Mouse (Mus musculus) limb, embryonic 14.5 days (tissue): ENCODE data around the gene Rab4b. TPM values are rescaled to one million over a fixed set of nuclear protein-coding genes. Genes with fewer than 3 reads are reported as not detected.
A peak's percentile ranks its signal among the peaks of the same experiment; 100 is the strongest.

Experiments used
- ATAC-seq: fragments of 200-750 bp; cut with Nextera tagmentation; 2 replicates; pipeline ENCODE4 v1.8.0; 2017; ENCODE audit warnings: low read depth, moderate number of reproducible peaks, moderate TSS enrichment; ENCODE audit not compliant: low FRiP score
- DNase-seq: peaks from one replicate; pipeline ENCODE4 v3.0.0-alpha.2; 2015; ENCODE audit warnings: low spot score
- H3K27ac ChIP-seq: fragments of 300-500 bp; sonication (generic); replicated peaks from 2 replicates; pipeline ENCODE4 v1.5.1; 2014; ENCODE audit warnings: low read depth, mild to moderate bottlenecking, low read length, moderate library complexity, mixed read lengths
- H3K27me3 ChIP-seq: fragments of 300-500 bp; sonication (generic); 2 replicates; pipeline ENCODE4 v1.6.1; 2014; ENCODE audit warnings: low read length, mixed read lengths; ENCODE audit not compliant: control insufficient read depth, insufficient read depth
- H3K36me3 ChIP-seq: fragments of 300-500 bp; sonication (generic); 2 replicates; pipeline ENCODE4 v1.6.1; 2014; ENCODE audit warnings: mild to moderate bottlenecking, low read length, moderate library complexity, mixed read lengths; ENCODE audit not compliant: control insufficient read depth, insufficient read depth
- H3K4me1 ChIP-seq: fragments of 300-500 bp; sonication (generic); 2 replicates; pipeline ENCODE4 v1.6.1; 2014; ENCODE audit warnings: antibody characterized with exemption, low read length, mixed read lengths; ENCODE audit not compliant: control insufficient read depth, insufficient read depth
- H3K4me2 ChIP-seq: fragments of 300-500 bp; sonication (generic); replicated peaks from 2 replicates; pipeline ENCODE4 v1.6.1; 2014; ENCODE audit warnings: low read depth, mild to moderate bottlenecking, low read length, moderate library complexity; ENCODE audit not compliant: severe bottlenecking
- H3K4me3 ChIP-seq: fragments of 300-500 bp; sonication (generic); replicated peaks from 2 replicates; pipeline ENCODE4 v1.5.1; 2014; ENCODE audit warnings: low read length
- H3K9ac ChIP-seq: fragments of 300-500 bp; sonication (generic); 2 replicates; pipeline ENCODE4 v1.6.1; 2014; ENCODE audit warnings: mild to moderate bottlenecking, low read depth, low read length, moderate library complexity; ENCODE audit not compliant: severe bottlenecking
- H3K9me3 ChIP-seq: fragments of 300-500 bp; sonication (generic); 2 replicates; pipeline ENCODE4 v1.6.1; 2016; ENCODE audit warnings: low read length; ENCODE audit not compliant: control insufficient read depth
- POLR2A ChIP-seq: fragments of 200-500 bp; IDR thresholded peaks from 2 replicates; pipeline ENCODE4 v1.8.0; 2012; ENCODE audit warnings: inconsistent platforms, mild to moderate bottlenecking, moderate library complexity, borderline replicate concordance; ENCODE audit not compliant: insufficient read depth, insufficient read length; ENCODE audit errors: extremely low read depth
- WGBS: fragments of 180-500 bp; shearing (Covaris S2); extraction: QIAGEN DNeasy Blood & Tissue Kit; methylation state at CpG from one replicate; pipeline ENCODE4 v1.1.7; 2014; 5-methylcytosine and 5-hydroxymethylcytosine counted together
- polyA plus RNA-seq, 2 experiments: library from polyadenylated mRNA; depleted of rRNA in 1 of 2; stranded (reverse) in 1 of 2; unstranded in 1 of 2; fragments of >200 nt; fragmentation: Nextera tagmentation in 1 of 2; extraction: Ambion mirVana in 1 of 2; gene quantifications; 2 replicates each; pipeline versions ENCODE4 v1.2.1 to v1.2.3; 2012 to 2014

The Rab4b gene
- polyA plus RNA-seq, 2 experiments = 61.5 to 78.3 TPM

DNA sequence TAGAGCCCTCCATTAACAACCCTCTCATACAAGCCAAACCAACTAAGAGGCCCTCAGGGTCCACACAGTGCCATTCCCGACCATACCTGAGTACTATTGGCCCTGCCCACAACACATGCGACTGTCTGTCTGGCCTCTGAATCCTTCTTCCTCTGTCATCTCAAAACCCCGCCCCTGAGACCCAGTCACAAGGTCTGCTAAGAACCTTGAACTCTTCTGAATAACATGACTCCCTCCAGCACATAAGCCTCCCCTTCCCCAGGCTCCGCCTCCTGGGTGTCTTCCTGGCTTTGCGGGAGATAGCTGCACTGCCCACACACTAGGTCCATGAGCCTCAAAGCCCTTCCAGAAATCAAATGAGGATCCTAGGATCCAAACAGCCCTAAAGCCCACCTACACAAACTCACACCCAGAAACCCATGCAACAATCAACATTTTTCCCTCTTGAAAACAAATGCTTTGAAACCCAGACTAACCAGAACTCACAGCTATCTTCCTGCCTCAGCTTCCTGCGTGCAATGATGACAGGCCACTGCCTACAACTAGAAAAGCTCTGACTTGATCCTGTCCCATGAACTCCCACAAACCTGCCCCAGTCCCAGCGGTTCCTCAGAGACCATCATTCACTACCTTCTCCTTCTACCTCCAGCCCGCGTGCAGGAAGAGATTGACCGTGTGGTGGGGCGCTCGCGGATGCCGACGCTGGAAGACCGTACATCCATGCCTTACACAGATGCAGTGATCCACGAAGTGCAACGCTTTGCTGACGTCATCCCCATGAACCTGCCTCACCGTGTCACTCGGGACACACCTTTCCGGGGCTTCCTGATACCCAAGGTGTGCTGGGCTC is 48.0 kb downstream of the Rab4b start:
- Histone ChIP-seq H3K9me3 (no peaks in the 10 kb centered on the region), H3K4me3 (no peak overlapping the region), H3K27me3 (no peaks in the 10 kb centered on the region), H3K27ac (no peak overlapping the region), H3K4me2 (no peak overlapping the region), H3K4me1 (no peaks in the 10 kb centered on the region), H3K9ac (no peak overlapping the region), H3K36me3 (no peaks in the 10 kb centered on the region)
- WGBS = 85% methylated on average over 22 of the region's 22 CpGs
- no peak for DNase-seq
- no peak for TF ChIP-seq POLR2A
- ATAC-seq = no peak

DNA sequence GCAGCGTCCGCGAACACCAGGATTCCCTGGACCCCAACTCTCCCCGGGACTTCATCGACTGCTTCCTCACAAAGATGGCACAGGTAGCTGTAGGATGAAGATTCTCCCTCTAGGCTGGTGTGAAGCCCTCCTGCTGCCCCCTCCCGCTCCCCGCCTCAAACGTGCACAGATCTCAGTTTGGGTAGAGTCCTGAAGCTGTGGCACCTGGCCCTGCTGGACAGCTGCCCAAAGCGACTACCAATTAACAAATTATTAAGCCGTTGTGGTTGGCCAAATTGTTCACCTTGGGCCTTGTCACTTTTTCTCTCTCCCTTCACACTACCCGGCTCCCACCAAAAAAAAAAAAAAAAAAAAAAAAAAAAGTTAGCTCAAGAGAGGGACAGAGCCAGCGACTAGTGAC is 48.9 kb downstream of the Rab4b start:
- no peak for DNase-seq
- TF ChIP-seq POLR2A = no peak
- no peak for ATAC-seq

DNA sequence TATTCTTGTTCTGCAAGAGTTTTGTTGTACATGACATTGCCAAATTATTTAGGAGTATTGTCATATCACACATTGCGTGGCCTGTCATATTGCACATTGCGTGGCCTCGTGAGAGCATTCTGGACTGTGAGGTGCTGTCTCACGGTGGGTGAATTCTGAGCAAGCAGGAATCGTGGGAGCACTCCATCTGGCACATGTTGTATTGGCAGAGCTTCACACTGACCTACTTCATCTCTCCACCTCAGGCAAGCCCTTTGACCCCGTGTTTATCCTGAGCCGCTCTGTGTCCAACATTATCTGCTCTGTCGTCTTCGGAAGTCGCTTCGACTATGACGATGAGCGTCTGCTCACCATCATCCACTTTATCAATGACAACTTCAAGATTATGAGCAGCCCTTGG is 49.8 kb downstream of the Rab4b start:
- no peaks in the 10 kb centered on the region for H3K27me3 ChIP-seq
- no peak overlapping the region for H3K4me2 ChIP-seq
- no peak overlapping the region for H3K4me3 ChIP-seq
- H3K36me3 ChIP-seq = no peaks in the 10 kb centered on the region
- no peak for DNase-seq
- WGBS = 87% methylated on average over 13 of the region's 13 CpGs
- no peak for ATAC-seq
- TF ChIP-seq POLR2A = no peak
- H3K9ac ChIP-seq = no peak overlapping the region
- no peaks in the 10 kb centered on the region for H3K9me3 ChIP-seq
- no peak overlapping the region for H3K27ac ChIP-seq
- no peaks in the 10 kb centered on the region for H3K4me1 ChIP-seq

More for the DNA sequence above, 48.9 kb downstream of the Rab4b start:
- no peak overlapping the region for H3K27ac ChIP-seq
- no peak overlapping the region for H3K9ac ChIP-seq
- WGBS = 79% methylated on average over 12 of the region's 12 CpGs
- H3K4me3 ChIP-seq = no peak overlapping the region
- no peak overlapping the region for H3K4me2 ChIP-seq
- no peaks in the 10 kb centered on the region for H3K9me3 ChIP-seq
- H3K36me3 ChIP-seq = no peaks in the 10 kb centered on the region
- no peaks in the 10 kb centered on the region for H3K4me1 ChIP-seq
- H3K27me3 ChIP-seq = no peaks in the 10 kb centered on the region

DNA sequence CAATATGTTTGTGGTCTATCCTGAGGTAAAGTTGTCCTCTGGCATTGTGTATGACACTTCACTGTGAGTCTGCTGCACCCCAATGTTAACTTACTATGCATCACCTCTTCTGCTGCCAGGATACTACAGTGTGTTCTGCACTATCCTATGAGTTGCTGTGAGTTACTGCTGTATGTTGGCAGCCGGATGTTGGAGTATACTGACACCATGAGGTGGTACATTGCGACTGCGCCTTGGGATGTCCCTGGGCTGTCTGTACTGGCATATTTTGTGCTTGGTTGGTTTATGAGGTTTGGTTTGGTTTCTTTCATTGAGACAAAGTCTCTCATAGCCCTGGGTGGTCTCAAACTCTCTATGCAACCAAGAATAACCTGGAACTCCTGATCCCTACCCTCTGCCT is 50.5 kb downstream of the Rab4b start:
- ATAC-seq = no peak; the same call in 1 of the 2 replicates
- Histone ChIP-seq H3K27me3 (no peaks in the 10 kb centered on the region), H3K36me3 (no peaks in the 10 kb centered on the region), H3K27ac (no peak overlapping the region), H3K9me3 (no peaks in the 10 kb centered on the region), H3K4me3 (no peak overlapping the region), H3K9ac (no peak overlapping the region), H3K4me1 (no peaks in the 10 kb centered on the region), H3K4me2 (no peak overlapping the region)
- no peak for TF ChIP-seq POLR2A
- DNase-seq = peak; percentile 42
- WGBS = 44% methylated on average over 3 of the region's 3 CpGs

DNA sequence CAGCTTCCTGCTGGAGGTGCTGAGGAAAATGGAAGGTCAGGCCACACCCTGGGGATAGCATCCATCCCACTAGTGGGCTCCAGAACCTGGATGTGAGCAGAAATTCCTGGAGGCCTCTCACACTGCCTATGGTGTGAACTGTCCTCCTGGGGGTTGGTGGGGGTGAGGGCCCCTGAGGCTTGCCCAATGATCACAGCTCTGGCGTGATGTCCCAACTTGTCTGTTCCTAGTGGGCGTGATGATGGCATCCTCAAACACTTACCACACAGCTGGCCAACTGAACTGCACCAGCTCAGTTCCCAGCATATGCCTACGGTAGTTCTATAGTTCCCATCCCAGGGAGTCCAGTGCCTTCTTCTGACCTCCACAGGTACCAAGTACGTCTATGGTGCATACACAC is 53.7 kb downstream of the Rab4b start:
- Histone ChIP-seq H3K4me1 (no peaks in the 10 kb centered on the region), H3K27me3 (no peaks in the 10 kb centered on the region), H3K9ac (no peak overlapping the region), H3K27ac (no peak overlapping the region), H3K36me3 (no peaks in the 10 kb centered on the region), H3K4me2 (no peak overlapping the region), H3K4me3 (no peak overlapping the region), H3K9me3 (no peaks in the 10 kb centered on the region)
- ATAC-seq (no peak), DNase-seq (no peak)
- 73% methylated on average over 4 of the region's 4 CpGs for WGBS
- TF ChIP-seq POLR2A = no peak

DNA sequence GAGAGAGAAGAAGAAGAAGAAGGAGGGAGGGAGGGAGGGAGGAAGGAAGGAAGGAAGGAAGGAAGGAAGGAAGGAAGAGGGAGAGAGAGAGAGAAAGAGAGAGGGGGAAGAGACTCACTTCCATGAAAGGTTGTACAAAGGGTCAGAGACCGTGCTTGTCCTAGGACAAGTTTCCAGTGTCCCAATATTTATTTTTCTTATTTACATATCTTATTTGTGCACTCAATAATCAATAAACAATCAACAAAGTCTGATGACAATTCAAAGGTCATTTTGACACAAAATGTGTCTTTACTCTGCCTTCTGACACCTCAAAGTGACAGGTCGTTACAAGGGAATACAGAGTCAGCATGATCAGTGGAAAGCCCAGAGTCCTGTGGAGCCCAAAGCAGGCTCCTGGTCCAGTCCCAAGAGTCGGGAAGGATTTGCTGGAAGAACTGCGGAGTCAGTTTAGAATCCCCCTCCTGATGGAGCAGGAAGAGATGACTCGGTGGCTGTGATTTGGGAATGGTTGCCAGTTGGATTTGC is 54.3 kb downstream of the Rab4b start:
- WGBS = 73% methylated on average over 5 of the region's 5 CpGs
- no peaks in the 10 kb centered on the region for H3K27me3 ChIP-seq

More for the DNA sequence above, 54.3 kb downstream of the Rab4b start:
- no peak overlapping the region for H3K4me2 ChIP-seq
- H3K4me3 ChIP-seq = no peak overlapping the region
- TF ChIP-seq POLR2A = no peak
- no peak for DNase-seq
- H3K9me3 ChIP-seq = no peaks in the 10 kb centered on the region
- ATAC-seq = no peak
- no peak overlapping the region for H3K27ac ChIP-seq
- no peaks in the 10 kb centered on the region for H3K36me3 ChIP-seq
- H3K4me1 ChIP-seq = no peaks in the 10 kb centered on the region
- no peak overlapping the region for H3K9ac ChIP-seq
